Mouse (Mus musculus) erythroblast, embryonic 14.5 days (primary cell): ENCODE results near the gene Amigo3.

ENCODE experiments used
- GATA1 ChIP-seq: IDR thresholded peaks from 2 replicates; pipeline ENCODE4 v1.6.1; 2012; ENCODE audit warnings: low read length, inconsistent platforms, mixed read lengths
- TAL1 ChIP-seq: IDR thresholded peaks from 3 replicates; pipeline ENCODE4 v1.6.1; 2012; ENCODE audit warnings: low read length, inconsistent platforms, mixed read lengths

- TF ChIP-seq TAL1 (no peak), GATA1 (no peak)
Measured at GRCm38 (mm10) chr9:108095518-108095917, 42.6 kb downstream of the Amigo3 start.
